Mouse (Mus musculus): Measurements from ENCODE around the gene Zfp384. TPM values are rescaled to one million over a fixed set of nuclear protein-coding genes. Genes with fewer than 3 reads are reported as not detected.

The Zfp384 gene
- polyA plus RNA-seq, 1 experiment from 2014 or later, result 11.2 TPM

DNA sequence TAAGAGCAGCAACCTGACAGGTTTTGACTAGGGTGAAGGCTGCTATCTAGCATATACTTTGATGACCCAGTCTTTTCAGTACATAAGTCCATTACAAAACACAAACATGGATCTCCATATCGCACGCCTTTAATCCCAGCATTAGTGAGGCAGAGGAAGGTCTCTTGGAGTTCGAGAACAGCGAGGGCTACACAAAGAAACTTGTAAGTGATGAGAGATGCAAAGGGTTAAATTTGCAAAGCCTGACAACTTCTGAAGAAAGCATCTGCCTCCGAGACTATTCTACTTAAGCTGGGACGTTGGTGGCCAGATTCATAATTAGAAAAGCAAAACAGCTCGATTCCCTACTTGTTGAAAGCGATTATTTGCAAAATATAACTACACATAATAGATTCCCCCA is 30.2 kb downstream of the Zfp384 start:
- H3K36me3 ChIP-seq (ENCODE audit: control insufficient read depth, insufficient read depth, low read length), result peaks cover 13% of the 10 kb centered on the region
- no peaks in the 10 kb centered on the region for H3K27me3 ChIP-seq (ENCODE audit: control insufficient read depth, insufficient read depth, low read depth, low read length)
- peak overlapping the region; percentile 56 for H3K4me2 ChIP-seq (ENCODE audit: low read length)
- H3K4me3 ChIP-seq (ENCODE audit: low read depth, low read length), result peak overlapping the region; percentile 79
- no peaks in the 10 kb centered on the region for H3K9me3 ChIP-seq (replicated peaks; ENCODE audit: control insufficient read depth, low read length, poor library complexity, severe bottlenecking)
- 7% methylated on average over 8 of the region's 8 CpGs for WGBS
- peaks cover 14% of the 10 kb centered on the region for H3K4me1 ChIP-seq (ENCODE audit: control insufficient read depth, insufficient read depth, low read length)
- ATAC-seq, result peak; percentile 50
- peak overlapping the region; percentile 36 for H3K27ac ChIP-seq (ENCODE audit: low read length)
- H3K9ac ChIP-seq (ENCODE audit: low read depth, low read length), result peak overlapping the region; percentile 11; the same call in 1 of the 2 replicates

DNA sequence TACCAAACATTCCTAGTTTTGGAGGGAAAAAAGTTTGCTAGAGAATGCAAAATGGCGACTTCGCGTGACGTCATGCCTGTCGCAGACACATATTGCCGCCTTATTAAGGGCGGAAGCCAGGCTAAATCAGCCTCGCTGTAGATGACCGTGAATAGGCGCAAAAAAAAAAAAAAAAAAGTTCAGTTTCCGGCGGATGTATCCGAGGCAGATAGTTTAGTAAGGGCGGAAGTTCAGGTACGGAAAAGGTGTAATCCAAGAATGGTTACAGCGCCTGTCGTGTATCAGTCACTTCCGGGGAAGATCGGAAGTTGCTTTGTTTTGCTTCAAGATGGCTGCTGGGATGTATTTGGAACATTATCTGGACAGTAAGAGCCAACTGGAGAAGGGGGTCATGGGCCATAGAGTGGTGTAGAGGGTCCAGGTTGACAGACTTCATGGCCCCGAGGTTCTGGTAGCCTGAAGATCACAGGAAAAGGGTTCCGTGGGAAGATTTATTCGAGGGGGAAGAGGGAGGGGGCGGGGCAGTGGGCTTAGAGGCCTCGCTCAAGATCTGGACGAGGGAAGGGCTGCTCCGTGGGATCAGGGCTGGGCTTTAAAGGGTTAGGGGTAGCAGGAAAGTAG is 30.7 kb downstream of the Zfp384 start, which contains the start of gene Ing4:
Gene Ing4, plus strand, starts transcription at position 228 of the 621 bp plus-strand sequence.
- peak; percentile 98 for ATAC-seq
- Histone ChIP-seq H3K9ac (ENCODE audit: low read depth, low read length) (peak within 1 kb of the TSS; percentile 80), H3K36me3 (ENCODE audit: control insufficient read depth, insufficient read depth, low read length) (peaks cover 15% of the 10 kb centered on the region), H3K27ac (ENCODE audit: low read length) (peak within 1 kb of the TSS; percentile 78), H3K27me3 (ENCODE audit: control insufficient read depth, insufficient read depth, low read depth, low read length) (no peaks in the 10 kb centered on the region), H3K9me3 (replicated peaks; ENCODE audit: control insufficient read depth, low read length, poor library complexity, severe bottlenecking) (no peaks in the 10 kb centered on the region), H3K4me3 (ENCODE audit: low read depth, low read length) (peak within 1 kb of the TSS; percentile 79), H3K4me2 (ENCODE audit: low read length) (peak within 1 kb of the TSS; percentile 89), H3K4me1 (ENCODE audit: control insufficient read depth, insufficient read depth, low read length) (peaks cover 14% of the 10 kb centered on the region)
- WGBS, result 1% methylated on average over 26 of the region's 26 CpGs

- no peak for ATAC-seq
- Histone ChIP-seq H3K9ac (ENCODE audit: low read depth, low read length) (peak overlapping the region; percentile 80), H3K9me3 (replicated peaks; ENCODE audit: control insufficient read depth, low read length, poor library complexity, severe bottlenecking) (no peaks in the 10 kb centered on the region), H3K36me3 (ENCODE audit: control insufficient read depth, insufficient read depth, low read length) (peaks cover 12% of the 10 kb centered on the region), H3K4me2 (ENCODE audit: low read length) (peak overlapping the region; percentile 89), H3K27me3 (ENCODE audit: control insufficient read depth, insufficient read depth, low read depth, low read length) (no peaks in the 10 kb centered on the region), H3K4me3 (ENCODE audit: low read depth, low read length) (peak overlapping the region; percentile 79), H3K4me1 (ENCODE audit: control insufficient read depth, insufficient read depth, low read length) (peaks cover 14% of the 10 kb centered on the region), H3K27ac (ENCODE audit: low read length) (peak overlapping the region; percentile 78)
- 16% methylated on average over 7 of the region's 7 CpGs for WGBS
These were observed 31.3 kb downstream of the Zfp384 start for GRCm38 (mm10) chr6:125040221-125040620.

DNA sequence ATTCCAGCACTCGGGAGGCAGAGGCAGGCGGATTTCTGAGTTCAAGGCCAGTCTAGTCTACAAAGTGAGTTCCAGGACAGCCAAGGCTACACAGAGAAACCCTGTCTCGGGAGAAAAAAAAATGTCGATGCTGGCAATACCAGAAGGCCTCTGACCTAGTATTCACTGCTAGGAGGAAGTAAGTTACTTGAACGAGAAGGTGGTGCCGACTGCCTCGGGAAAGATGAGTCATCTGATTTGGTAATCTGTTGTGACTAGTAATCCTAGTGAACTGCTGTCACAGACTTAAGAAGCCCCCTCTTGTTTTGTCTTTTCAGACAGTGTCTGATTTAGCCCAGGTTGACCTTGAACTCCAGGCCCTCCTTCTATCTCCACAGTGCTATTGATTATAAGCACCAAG is 32.1 kb downstream of the Zfp384 start:
- no peak overlapping the region for H3K27ac ChIP-seq (ENCODE audit: low read length)
- H3K4me3 ChIP-seq (ENCODE audit: low read depth, low read length), result no peak overlapping the region
- ATAC-seq, result no peak
- peaks cover 14% of the 10 kb centered on the region for H3K4me1 ChIP-seq (ENCODE audit: control insufficient read depth, insufficient read depth, low read length)
- no peaks in the 10 kb centered on the region for H3K27me3 ChIP-seq (ENCODE audit: control insufficient read depth, insufficient read depth, low read depth, low read length)
- no peak overlapping the region for H3K9ac ChIP-seq (ENCODE audit: low read depth, low read length)
- no peaks in the 10 kb centered on the region for H3K9me3 ChIP-seq (replicated peaks; ENCODE audit: control insufficient read depth, low read length, poor library complexity, severe bottlenecking)
- no peak overlapping the region; the same call in 1 of the 2 replicates for H3K4me2 ChIP-seq (ENCODE audit: low read length)
- H3K36me3 ChIP-seq (ENCODE audit: control insufficient read depth, insufficient read depth, low read length), result peaks cover 15% of the 10 kb centered on the region
- WGBS, result 93% methylated on average over 7 of the region's 7 CpGs

GRCm38 (mm10) chr6:125042081-125042480 is 33.1 kb downstream of the Zfp384 start:
- Histone ChIP-seq H3K4me3 (ENCODE audit: low read depth, low read length) (no peak overlapping the region), H3K4me2 (ENCODE audit: low read length) (no peak overlapping the region), H3K36me3 (ENCODE audit: control insufficient read depth, insufficient read depth, low read length) (peaks cover 16% of the 10 kb centered on the region), H3K4me1 (ENCODE audit: control insufficient read depth, insufficient read depth, low read length) (peaks cover 14% of the 10 kb centered on the region), H3K9me3 (replicated peaks; ENCODE audit: control insufficient read depth, low read length, poor library complexity, severe bottlenecking) (no peaks in the 10 kb centered on the region), H3K9ac (ENCODE audit: low read depth, low read length) (no peak overlapping the region), H3K27me3 (ENCODE audit: control insufficient read depth, insufficient read depth, low read depth, low read length) (no peaks in the 10 kb centered on the region), H3K27ac (ENCODE audit: low read length) (no peak overlapping the region)
- ATAC-seq, result no peak
- WGBS, result 97% methylated on average over 7 of the region's 7 CpGs

- H3K4me1 ChIP-seq (ENCODE audit: control insufficient read depth, insufficient read depth, low read length), result no peaks in the 10 kb centered on the region
- peak; percentile 57; the same call in 1 of the 2 replicates for ATAC-seq
- no peak overlapping the region for H3K9ac ChIP-seq (ENCODE audit: low read depth, low read length)
- no peaks in the 10 kb centered on the region for H3K9me3 ChIP-seq (replicated peaks; ENCODE audit: control insufficient read depth, low read length, poor library complexity, severe bottlenecking)
- H3K36me3 ChIP-seq (ENCODE audit: control insufficient read depth, insufficient read depth, low read length), result peaks cover 42% of the 10 kb centered on the region
- no peak overlapping the region for H3K4me2 ChIP-seq (ENCODE audit: low read length)
- no peak overlapping the region for H3K4me3 ChIP-seq (ENCODE audit: low read depth, low read length)
- 28% methylated on average over 5 of the region's 5 CpGs for WGBS
- H3K27me3 ChIP-seq (ENCODE audit: control insufficient read depth, insufficient read depth, low read depth, low read length), result no peaks in the 10 kb centered on the region
- H3K27ac ChIP-seq (ENCODE audit: low read length), result no peak overlapping the region
These were observed 37.7 kb downstream of the Zfp384 start for GRCm38 (mm10) chr6:125046691-125047090.

DNA sequence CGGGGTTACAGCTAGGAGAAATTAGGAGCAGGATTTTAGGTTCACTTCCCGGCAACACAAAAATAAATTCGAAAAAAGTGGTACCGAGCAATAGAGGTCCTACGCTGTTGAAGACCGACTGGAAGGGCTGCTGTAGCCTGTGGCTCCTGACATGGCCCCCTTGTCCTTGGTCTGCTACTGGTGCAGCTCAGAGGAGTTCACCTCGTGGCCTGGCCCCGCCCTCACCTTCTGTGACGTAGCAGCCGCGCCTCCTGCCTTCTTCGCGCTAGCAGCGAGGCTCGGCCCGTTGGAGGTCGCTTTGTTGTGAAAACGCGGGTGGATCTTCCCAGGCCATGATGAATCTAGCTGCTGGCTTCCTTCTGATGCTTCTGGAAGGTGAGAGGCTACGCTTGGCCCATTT is 40.7 kb downstream of the Zfp384 start, which contains the start of gene Acrbp:
Gene Acrbp, plus strand, starts transcription at position 12 of the 400 bp plus-strand sequence.
- Histone ChIP-seq H3K4me2 (ENCODE audit: low read length) (no peak within 1 kb of the TSS), H3K36me3 (ENCODE audit: control insufficient read depth, insufficient read depth, low read length) (peaks cover 43% of the 10 kb centered on the region), H3K4me1 (ENCODE audit: control insufficient read depth, insufficient read depth, low read length) (no peaks in the 10 kb centered on the region), H3K9ac (ENCODE audit: low read depth, low read length) (no peak within 1 kb of the TSS), H3K4me3 (ENCODE audit: low read depth, low read length) (no peak within 1 kb of the TSS), H3K27me3 (ENCODE audit: control insufficient read depth, insufficient read depth, low read depth, low read length) (no peaks in the 10 kb centered on the region), H3K27ac (ENCODE audit: low read length) (no peak within 1 kb of the TSS), H3K9me3 (replicated peaks; ENCODE audit: control insufficient read depth, low read length, poor library complexity, severe bottlenecking) (no peaks in the 10 kb centered on the region)
- no peak for ATAC-seq
- 37% methylated on average over 20 of the region's 20 CpGs for WGBS

DNA sequence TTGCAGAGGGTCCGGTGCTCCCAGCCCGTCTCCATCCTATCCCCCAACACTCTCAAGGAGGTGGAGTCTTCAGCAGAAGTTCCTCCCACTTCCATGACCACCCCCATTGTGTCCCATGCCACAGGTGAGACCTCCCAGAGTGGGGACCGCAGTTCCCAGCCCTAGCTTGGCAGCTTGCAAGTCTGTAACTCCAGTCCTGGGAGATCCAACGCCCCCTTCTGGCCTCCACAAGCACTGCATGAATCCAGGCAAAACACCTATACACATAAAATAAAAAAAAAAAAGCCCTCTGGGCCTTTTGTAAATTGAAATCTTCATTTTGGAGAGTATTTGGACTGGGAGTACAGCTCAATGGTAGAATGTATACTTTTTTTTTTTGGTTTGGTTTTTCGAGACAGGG is 42.3 kb downstream of the Zfp384 start:
- Histone ChIP-seq H3K9ac (ENCODE audit: low read depth, low read length) (no peak overlapping the region), H3K4me3 (ENCODE audit: low read depth, low read length) (no peak overlapping the region), H3K27ac (ENCODE audit: low read length) (no peak overlapping the region), H3K27me3 (ENCODE audit: control insufficient read depth, insufficient read depth, low read depth, low read length) (no peaks in the 10 kb centered on the region), H3K4me1 (ENCODE audit: control insufficient read depth, insufficient read depth, low read length) (no peaks in the 10 kb centered on the region), H3K9me3 (replicated peaks; ENCODE audit: control insufficient read depth, low read length, poor library complexity, severe bottlenecking) (no peaks in the 10 kb centered on the region), H3K36me3 (ENCODE audit: control insufficient read depth, insufficient read depth, low read length) (peaks cover 40% of the 10 kb centered on the region), H3K4me2 (ENCODE audit: low read length) (no peak overlapping the region)
- 70% methylated on average over 5 of the region's 5 CpGs for WGBS
- ATAC-seq, result no peak

- 0 out of 2 replicates have a peak, but pooled peaks cover 3% of the 10 kb centered on the region for H3K36me3 ChIP-seq (ENCODE audit: control insufficient read depth, insufficient read depth, low read length)
- H3K27me3 ChIP-seq (ENCODE audit: control insufficient read depth, insufficient read depth, low read depth, low read length), result no peaks in the 10 kb centered on the region
- WGBS, result 42% methylated on average over 6 of the region's 6 CpGs
- no peak overlapping the region for H3K4me3 ChIP-seq (ENCODE audit: low read depth, low read length)
- no peaks in the 10 kb centered on the region for H3K4me1 ChIP-seq (ENCODE audit: control insufficient read depth, insufficient read depth, low read length)
- no peaks in the 10 kb centered on the region for H3K9me3 ChIP-seq (replicated peaks; ENCODE audit: control insufficient read depth, low read length, poor library complexity, severe bottlenecking)
- H3K9ac ChIP-seq (ENCODE audit: low read depth, low read length), result no peak overlapping the region
- ATAC-seq, result 0 out of 2 replicates have a peak, but pooled peaks have one; percentile 40
- no peak overlapping the region for H3K27ac ChIP-seq (ENCODE audit: low read length)
- no peak overlapping the region for H3K4me2 ChIP-seq (ENCODE audit: low read length)
These were observed 52.5 kb downstream of the Zfp384 start for GRCm38 (mm10) chr6:125061493-125061892.
